Comparison of ENCODE assay signal across 8 mouse cellular contexts in genomic region chr11:97427794-97428725, GRCm38 (mm10). TPM values are rescaled to one million over a fixed set of nuclear protein-coding genes. Genes with fewer than 3 reads are reported as not detected.
A peak's percentile ranks its signal among the peaks of the same experiment; 100 is the strongest.
DNase-seq lines count a peak whose midpoint lies in the region; ATAC-seq and TF ChIP-seq lines count a peak whose summit lies in the region.

No protein-coding gene starts in this region.

- intact Hi-C loops in heart, postnatal 10 days (cut with DNase I): no loop called here

- WGBS in lung, postnatal 0 days: 3% methylated on average over 32 of the region's 32 CpGs

- ATAC-seq in erythroid progenitor cell, adult 5-6 weeks (replicated peaks; ENCODE audit: low FRiP score, poor library complexity, severe bottlenecking): peak; percentile 77
- ATAC-seq in lung, postnatal 0 days: peak; percentile 89

- DNase-seq in Muller cell, postnatal 12 days (ENCODE audit: inconsistent ontology term): peak; percentile 96
- DNase-seq in c-Kit-negative CD71-positive TER-119-positive erythroid progenitor cells, embryonic 14.5 days (ENCODE audit: low read depth, low spot score): peak; percentile 89
- peak; percentile 89 to 91 for DNase-seq in heart, postnatal 10 days
- peak; percentile 89 to 92 for DNase-seq in kidney, postnatal 25 days
- DNase-seq in lung, postnatal 0 days (ENCODE audit: low spot score): peak; percentile 94
- DNase-seq in retina, postnatal 1 day: peak; percentile 89
- peak; percentile 79 for DNase-seq in thymus, postnatal 4 days

- H3K9me3 ChIP-seq in lung, postnatal 0 days (ENCODE audit: low read length): no peaks in the 10 kb centered on the region

- no peak overlapping the region for H3K9ac ChIP-seq in lung, postnatal 0 days (replicated peaks; ENCODE audit: low read depth)

- TF ChIP-seq EP300 in lung, postnatal 0 days (IDR thresholded peaks at IDR 0.05): no peak

- no peak overlapping the region for H3K27ac ChIP-seq in lung, postnatal 0 days (ENCODE audit: low read length)

- H3K27me3 ChIP-seq in lung, postnatal 0 days (replicated peaks; ENCODE audit: insufficient read depth, low read length): no peaks in the 10 kb centered on the region

- no peaks in the 10 kb centered on the region for H3K36me3 ChIP-seq in lung, postnatal 0 days (ENCODE audit: insufficient read depth, low read length)

- H3K4me1 ChIP-seq in lung, postnatal 0 days (ENCODE audit: insufficient read depth, low read depth, low read length): peaks cover 3% of the 10 kb centered on the region; the same call in 1 of the 2 replicates

- H3K4me3 ChIP-seq in lung, postnatal 0 days (ENCODE audit: low read depth, low read length): no peak overlapping the region

- H3K4me2 ChIP-seq in lung, postnatal 0 days (replicated peaks; ENCODE audit: low read depth, low read length): peak overlapping the region; percentile 51

- no peak for TF ChIP-seq CTCF in lung, postnatal 0 days (IDR thresholded peaks at IDR 0.05)

RNA-seq across cellular contexts. Expression of gene Arhgap23, which starts 12.7 kb away (rescaled TPM):
- 76.8 and 82.6 TPM in 2 replicates for total RNA-seq in erythroid progenitor cell, adult 5-6 weeks (2015; ENCODE audit: low replicate concordance)
- total RNA-seq in erythroid progenitor cell, adult 5-6 weeks (2017; ENCODE audit: low replicate concordance): 65.7 and 71.1 TPM in 2 replicates
- 10 to 100 TPM; 34.4 to 34.7 TPM for total RNA-seq in heart, postnatal 10 days (2021)
- polyA plus RNA-seq in lung, postnatal 0 days (2015; fragmentation: Nextera tagmentation; extraction: Ambion mirVana): 7.0 and 8.4 TPM in 2 replicates
